Mouse (Mus musculus): ENCODE measurements around the gene Gm49373.

Gene Gm49373

DNA sequence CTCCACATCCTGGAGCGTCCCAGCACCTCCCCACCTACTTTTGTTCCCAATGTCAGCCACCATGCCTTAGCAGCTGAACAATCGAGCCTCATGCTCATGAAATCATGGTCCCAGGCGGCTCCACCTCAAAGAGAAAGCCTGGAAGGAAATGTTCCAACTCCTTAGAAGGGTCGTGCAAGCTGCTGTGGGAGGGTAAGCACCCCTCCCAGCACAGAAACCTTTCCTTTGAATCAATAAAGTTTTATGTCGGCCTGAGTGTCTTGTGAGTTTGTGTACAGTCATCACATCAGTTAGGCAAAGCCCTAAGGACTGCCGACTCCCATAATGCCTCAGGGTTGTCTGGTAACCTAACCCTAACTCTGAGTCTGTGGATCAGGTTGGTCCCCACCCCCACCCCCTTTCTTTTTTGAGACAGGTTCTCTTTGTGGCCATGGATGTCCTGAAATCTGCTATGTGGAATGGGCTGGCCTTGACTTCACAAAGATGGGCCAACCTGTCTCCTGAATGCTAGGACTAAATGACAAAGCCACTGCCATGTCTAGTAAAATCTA is 44.3 kb downstream of the Gm49373 start:
- no peak for DNase-seq (ENCODE audit: low read depth)

DNA sequence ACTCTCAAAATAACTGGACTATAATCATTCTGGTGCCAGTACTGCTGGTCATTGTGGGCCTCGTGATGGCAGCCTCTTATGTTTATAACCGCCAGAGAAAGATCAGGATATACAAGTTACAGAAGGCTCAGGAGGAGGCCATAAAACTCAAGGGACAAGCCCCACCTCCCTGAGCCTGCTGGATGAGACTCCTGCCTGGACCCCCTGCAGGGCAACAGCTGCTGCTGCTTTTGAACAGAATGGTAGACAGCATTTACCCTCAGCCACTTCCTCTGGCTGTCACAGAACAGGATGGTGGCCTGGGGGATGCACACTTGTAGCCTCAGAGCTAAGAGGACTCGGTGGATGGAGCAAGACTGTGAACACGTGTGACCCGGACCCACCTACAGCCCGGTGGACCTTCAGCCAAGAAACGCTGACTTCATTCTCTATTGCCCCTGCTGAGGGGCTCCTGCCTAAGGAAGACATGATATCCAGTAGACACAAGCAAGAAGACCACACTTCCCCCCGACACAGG is 45.1 kb downstream of the Gm49373 start:
- DNase-seq (ENCODE audit: low read depth): no peak

GRCm38 (mm10) chr9:21026849-21027248 is 46.0 kb downstream of the Gm49373 start:
- DNase-seq (ENCODE audit: low read depth): no peak

- no peak for DNase-seq (ENCODE audit: low read depth)
Measured at GRCm38 (mm10) chr9:21025258-21025810, 47.6 kb downstream of the Gm49373 start.

GRCm38 (mm10) chr9:21022726-21023125 is 50.2 kb downstream of the Gm49373 start:
- no peak for DNase-seq (ENCODE audit: low read depth)

- DNase-seq (ENCODE audit: low read depth): no peak
Measured at GRCm38 (mm10) chr9:21022288-21022687, 50.6 kb downstream of the Gm49373 start.

DNA sequence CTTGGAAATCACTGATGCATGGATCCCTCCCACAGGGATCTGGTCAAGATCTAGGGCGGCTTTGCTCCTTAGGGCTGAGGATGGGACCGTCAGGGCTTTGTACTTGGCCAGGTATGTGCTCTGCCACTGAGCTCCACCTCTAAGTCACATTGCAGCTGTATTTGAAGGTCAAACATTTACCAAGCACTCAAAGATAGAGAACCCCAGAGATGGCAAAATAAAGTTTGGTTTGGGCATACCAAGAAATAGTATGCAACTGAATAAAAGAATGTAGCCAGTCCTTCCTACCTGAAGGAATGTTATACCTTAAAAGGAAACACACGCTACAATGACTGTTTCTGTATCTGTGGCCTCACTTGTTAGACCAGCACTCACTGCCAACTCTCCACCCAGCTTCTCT is 51.5 kb downstream of the Gm49373 start:
- DNase-seq (ENCODE audit: low read depth): no peak

- no peak for DNase-seq (ENCODE audit: low read depth)
Measured at GRCm38 (mm10) chr9:21018600-21018999, 54.3 kb downstream of the Gm49373 start.

DNA sequence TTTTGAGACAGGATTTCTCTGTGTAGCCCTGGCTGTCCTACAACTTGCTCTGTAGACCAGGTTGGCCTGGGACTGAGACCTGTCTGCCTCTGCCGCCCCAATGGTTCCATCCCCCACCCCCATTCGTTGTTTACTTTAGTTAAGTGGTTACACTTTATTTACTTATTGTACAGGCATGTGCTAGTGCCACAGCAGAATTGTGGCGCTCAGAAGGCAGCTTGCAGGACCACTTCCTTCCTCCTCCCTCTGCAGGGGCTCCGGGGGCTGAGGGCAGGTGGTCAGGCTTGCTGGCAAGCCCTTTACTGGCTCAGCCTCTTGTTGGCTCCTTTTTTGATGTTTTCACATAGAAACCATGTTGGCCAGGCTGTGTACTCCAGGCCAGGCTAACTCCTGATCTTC is 55.7 kb downstream of the Gm49373 start:
- DNase-seq (ENCODE audit: low read depth): peak; percentile 53

DNA sequence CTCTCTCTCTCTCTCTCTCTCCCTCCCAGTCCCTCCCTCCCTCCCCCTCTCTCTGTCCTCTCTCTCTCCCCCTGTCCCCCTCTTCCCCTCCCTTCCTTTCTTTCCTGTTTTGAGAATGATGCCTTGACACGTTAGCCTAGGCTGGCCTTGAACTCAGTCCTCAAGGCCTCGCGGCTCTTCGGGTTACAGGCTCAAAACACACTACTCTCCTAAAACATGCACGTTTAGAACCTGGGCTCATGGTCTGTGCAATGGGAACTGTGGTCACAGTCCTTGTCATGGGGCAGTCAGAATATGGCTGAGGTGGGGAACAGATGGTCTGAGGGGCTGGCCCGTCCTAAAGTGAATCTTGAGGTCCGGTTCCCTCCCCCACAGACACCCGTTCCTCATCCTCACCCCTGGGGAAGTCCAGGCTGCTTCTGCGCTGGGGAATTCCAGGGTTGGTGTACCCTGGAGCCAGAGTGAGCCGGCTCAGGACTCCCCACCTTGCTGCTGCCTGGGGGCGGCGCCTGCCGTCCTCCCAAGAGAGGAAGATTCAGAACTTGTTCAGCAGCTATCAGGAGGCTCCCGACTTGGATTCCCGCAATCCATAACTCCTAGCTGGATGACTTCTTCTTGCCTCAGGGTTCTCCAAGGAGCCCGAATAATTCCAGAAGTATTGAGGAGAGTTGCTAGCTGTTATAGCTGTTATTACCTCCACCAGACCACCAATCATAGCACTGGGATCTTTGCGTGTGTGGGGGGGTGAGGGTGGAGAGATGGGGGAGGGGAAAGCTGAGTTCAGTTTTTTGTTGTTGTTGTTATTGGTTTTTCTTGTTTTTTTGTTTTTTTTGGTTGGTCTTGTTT is 56.3 kb downstream of the Gm49373 start:
- DNase-seq (ENCODE audit: low read depth): peak; percentile 79

- DNase-seq (ENCODE audit: low read depth): peak; percentile 90
Measured at GRCm38 (mm10) chr9:21015571-21016130, 57.2 kb downstream of the Gm49373 start, which contains the start of gene Icam1. TSS of gene Icam1 (plus strand) at chr9:21015985.

GRCm38 (mm10) chr9:21014691-21015570 is 58.0 kb downstream of the Gm49373 start:
- DNase-seq (ENCODE audit: low read depth): peak; percentile 79
